Mouse (Mus musculus) kidney, postnatal 10 days (tissue): ENCODE results near the gene Itga11.
A peak's percentile ranks its signal among the peaks of the same experiment; 100 is the strongest.

Experiments
- DNase-seq: peaks from one replicate; pipeline ENCODE4 v3.0.0; 2021; ENCODE audit warnings: mixed read lengths

Itga11 gene

GRCm38 (mm10) chr9:62820829-62821228, 143.2 kb downstream of the Itga11 start:
- DNase-seq: no peak

GRCm38 (mm10) chr9:62821811-62822210, 144.2 kb downstream of the Itga11 start:
- DNase-seq: no peak

GRCm38 (mm10) chr9:62825791-62826393, 148.3 kb downstream of the Itga11 start:
- DNase-seq: no peak

GRCm38 (mm10) chr9:62826456-62826855, 148.8 kb downstream of the Itga11 start:
- DNase-seq: no peak

DNA sequence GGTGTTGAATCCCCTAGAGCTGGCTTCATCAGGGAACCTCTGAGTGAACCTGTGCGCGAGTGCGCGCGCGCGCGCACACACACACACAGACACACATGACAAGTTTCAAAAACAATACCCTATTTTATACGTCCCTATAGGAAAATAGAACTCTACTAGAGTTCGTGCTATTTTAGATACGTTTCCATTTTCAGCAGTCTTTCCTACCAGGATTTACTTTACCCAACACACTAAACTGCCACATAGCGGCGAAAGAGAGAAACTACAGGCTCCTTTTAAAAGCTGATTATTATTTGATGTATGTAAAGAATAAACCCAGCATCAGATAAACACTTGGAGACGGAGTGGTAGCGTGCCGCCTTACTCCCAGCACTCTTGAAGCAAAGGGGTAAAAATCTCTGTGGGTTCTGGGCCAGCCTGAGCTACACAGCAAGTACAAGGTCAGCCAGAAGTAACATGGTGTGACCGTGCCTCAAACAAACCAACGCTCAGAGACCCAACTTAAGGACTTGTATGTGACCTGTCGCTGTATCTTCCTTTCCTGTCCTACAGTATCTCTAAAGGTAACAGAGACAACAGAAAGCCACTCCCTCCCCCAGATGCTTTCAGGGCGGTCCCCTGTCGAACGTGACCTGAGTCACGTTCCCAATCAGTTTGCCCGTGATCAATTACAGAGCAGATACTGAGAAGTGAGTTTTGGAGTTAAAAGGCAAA, 150.5 kb downstream of the Itga11 start:
- DNase-seq: no peak

- DNase-seq: peak; percentile 98
Measured at GRCm38 (mm10) chr9:62828662-62829086, 151.0 kb downstream of the Itga11 start.

DNA sequence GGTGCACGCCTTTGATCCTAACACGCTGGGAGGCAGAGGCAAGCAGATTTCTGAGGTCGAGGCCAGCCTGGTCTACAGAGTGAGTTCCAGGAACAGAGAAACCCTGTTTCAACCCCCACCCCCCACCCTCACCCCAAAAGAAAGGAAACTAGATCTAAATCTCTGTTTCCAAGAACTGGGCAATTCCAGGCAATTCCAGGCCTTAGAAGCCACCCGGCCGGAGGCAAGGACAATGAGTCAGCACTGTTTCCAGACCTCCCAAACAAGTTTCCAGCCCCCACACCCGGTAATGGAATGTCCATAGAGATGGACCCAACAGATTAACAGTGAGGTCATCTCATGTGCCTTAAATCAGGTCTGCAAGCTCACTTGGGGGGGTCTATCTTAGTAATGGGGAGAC, 152.3 kb downstream of the Itga11 start:
- no peak for DNase-seq
